Mouse (Mus musculus) intestine, embryonic 15.5 days (tissue): ENCODE results near the gene Itga1. TPM values are rescaled to one million over a fixed set of nuclear protein-coding genes. Genes with fewer than 3 reads are reported as not detected.

ENCODE experiments used
- ATAC-seq: fragments of 200-750 bp; cut with Nextera tagmentation; 2 replicates; pipeline ENCODE4 v1.8.0; 2017; ENCODE audit warnings: moderate TSS enrichment, moderate library complexity
- H3K27ac ChIP-seq: fragments of 300-500 bp; sonication (generic); 2 replicates; pipeline ENCODE4 v1.5.1; 2015; ENCODE audit warnings: mild to moderate bottlenecking, inconsistent platforms
- H3K27me3 ChIP-seq: fragments of 300-500 bp; sonication (generic); replicated peaks from 2 replicates; pipeline ENCODE4 v1.6.1; 2015; ENCODE audit warnings: inconsistent platforms
- H3K36me3 ChIP-seq: fragments of 300-500 bp; sonication (generic); 2 replicates; pipeline ENCODE4 v1.6.1; 2015; ENCODE audit warnings: inconsistent platforms
- H3K4me1 ChIP-seq: fragments of 300-500 bp; sonication (generic); replicated peaks from 2 replicates; pipeline ENCODE4 v1.6.1; 2015; ENCODE audit warnings: inconsistent platforms
- H3K4me2 ChIP-seq: fragments of 300-500 bp; sonication (generic); replicated peaks from 2 replicates; pipeline ENCODE4 v1.6.1; 2015; ENCODE audit warnings: mild to moderate bottlenecking, inconsistent platforms
- H3K4me3 ChIP-seq: fragments of 300-500 bp; sonication (generic); replicated peaks from 2 replicates; pipeline ENCODE4 v1.5.1; 2015; ENCODE audit warnings: inconsistent platforms
- H3K9ac ChIP-seq: fragments of 300-500 bp; sonication (generic); 2 replicates; pipeline ENCODE4 v1.6.1; 2015; ENCODE audit warnings: inconsistent platforms
- H3K9me3 ChIP-seq: fragments of 300-500 bp; sonication (generic); 2 replicates; pipeline ENCODE4 v1.6.1; 2016; ENCODE audit warnings: inconsistent platforms
- WGBS: fragments of 180-500 bp; shearing (Covaris S2); methylation state at CpG from one replicate; pipeline ENCODE4 v1.1.7; 2015; 5-methylcytosine and 5-hydroxymethylcytosine counted together
- polyA plus RNA-seq: library from polyadenylated mRNA; unstranded; fragments of >200 nt; fragmentation: Nextera tagmentation; extraction: Ambion mirVana; gene quantifications from 2 replicates; pipeline ENCODE4 v1.2.1, GENCODE M21; 2015

The Itga1 gene
- polyA plus RNA-seq, 1 experiment from 2014 or later, result 18.0 TPM

- ATAC-seq, result no peak
- Histone ChIP-seq H3K27ac (no peak overlapping the region), H3K4me3 (no peak overlapping the region), H3K4me2 (no peak overlapping the region), H3K9ac (no peak overlapping the region), H3K9me3 (no peaks in the 10 kb centered on the region), H3K27me3 (no peaks in the 10 kb centered on the region), H3K4me1 (peaks cover 6% of the 10 kb centered on the region; the same call in 1 of the 2 replicates), H3K36me3 (no peaks in the 10 kb centered on the region)
- 71% methylated on average over 2 of the region's 2 CpGs for WGBS
Measured at GRCm38 (mm10) chr13:115095392-115095791, 6.4 kb downstream of the Itga1 start.

- ATAC-seq, result no peak
- Histone ChIP-seq H3K4me2 (peak overlapping the region; percentile 94; the same call in 1 of the 2 replicates), H3K4me1 (peaks cover 16% of the 10 kb centered on the region), H3K36me3 (peaks cover 6% of the 10 kb centered on the region; the same call in 1 of the 2 replicates), H3K4me3 (no peak overlapping the region), H3K9me3 (no peaks in the 10 kb centered on the region), H3K27ac (peak overlapping the region; percentile 83; the same call in 1 of the 2 replicates), H3K27me3 (no peaks in the 10 kb centered on the region), H3K9ac (no peak overlapping the region)
- WGBS, result 73% methylated on average over 3 of the region's 3 CpGs
Measured at GRCm38 (mm10) chr13:115091511-115091910, 10.3 kb downstream of the Itga1 start.

DNA sequence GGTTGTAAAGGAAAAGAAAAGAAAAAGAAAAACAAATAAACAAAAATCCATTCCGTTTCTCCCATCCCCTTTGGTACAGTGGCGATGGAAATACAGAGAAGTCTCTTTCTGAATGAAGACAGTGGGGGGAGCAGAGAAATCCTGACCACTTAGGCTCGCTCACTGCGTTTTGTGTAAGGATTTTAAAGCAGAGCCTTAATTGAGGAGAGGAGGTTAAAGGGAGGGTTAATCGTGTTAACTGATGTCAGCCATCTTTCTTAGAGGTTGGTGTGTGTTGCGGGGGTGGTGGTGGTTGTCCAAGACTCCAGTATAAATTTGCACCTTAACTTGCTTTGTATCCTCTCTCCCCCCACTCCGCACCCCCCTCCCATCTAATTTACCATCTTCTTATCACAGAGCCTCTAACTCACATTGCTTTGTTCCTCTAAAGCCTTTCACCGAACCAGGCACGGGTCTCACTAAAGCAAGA, 10.8 kb downstream of the Itga1 start:
- Histone ChIP-seq H3K36me3 (peaks cover 6% of the 10 kb centered on the region; the same call in 1 of the 2 replicates), H3K4me3 (peak overlapping the region; percentile 58), H3K27me3 (no peaks in the 10 kb centered on the region), H3K4me1 (peaks cover 14% of the 10 kb centered on the region), H3K4me2 (peak overlapping the region; percentile 94), H3K27ac (peak overlapping the region; percentile 83), H3K9me3 (no peaks in the 10 kb centered on the region), H3K9ac (no peak overlapping the region)
- ATAC-seq, result no peak
- WGBS, result 41% methylated on average over 9 of the region's 9 CpGs

GRCm38 (mm10) chr13:115090069-115090976, 11.4 kb downstream of the Itga1 start, which contains the start of gene Pelo:
TSS of gene Pelo (minus strand) at chr13:115090186.
- peak within 1 kb of the TSS; percentile 83 for H3K27ac ChIP-seq
- under 1% methylated on average over 60 of the region's 60 CpGs for WGBS
- no peaks in the 10 kb centered on the region for H3K9me3 ChIP-seq
- peak within 1 kb of the TSS; percentile 58 for H3K4me3 ChIP-seq
- ATAC-seq, result peak; percentile 98
- peaks cover 14% of the 10 kb centered on the region for H3K4me1 ChIP-seq
- H3K27me3 ChIP-seq, result no peaks in the 10 kb centered on the region
- peaks cover 6% of the 10 kb centered on the region; the same call in 1 of the 2 replicates for H3K36me3 ChIP-seq
- H3K9ac ChIP-seq, result peak within 1 kb of the TSS; percentile 68
- H3K4me2 ChIP-seq, result peak within 1 kb of the TSS; percentile 94

GRCm38 (mm10) chr13:115089395-115090025, 12.3 kb downstream of the Itga1 start:
- no peaks in the 10 kb centered on the region for H3K27me3 ChIP-seq
- peak; percentile 69 for ATAC-seq
- H3K27ac ChIP-seq, result peak overlapping the region; percentile 83
- no peaks in the 10 kb centered on the region for H3K9me3 ChIP-seq
- H3K4me2 ChIP-seq, result peak overlapping the region; percentile 94
- peaks cover 14% of the 10 kb centered on the region for H3K4me1 ChIP-seq
- peak overlapping the region; percentile 68 for H3K9ac ChIP-seq
- WGBS, result 7% methylated on average over 35 of the region's 35 CpGs
- peaks cover 6% of the 10 kb centered on the region; the same call in 1 of the 2 replicates for H3K36me3 ChIP-seq
- peak overlapping the region; percentile 58 for H3K4me3 ChIP-seq

DNA sequence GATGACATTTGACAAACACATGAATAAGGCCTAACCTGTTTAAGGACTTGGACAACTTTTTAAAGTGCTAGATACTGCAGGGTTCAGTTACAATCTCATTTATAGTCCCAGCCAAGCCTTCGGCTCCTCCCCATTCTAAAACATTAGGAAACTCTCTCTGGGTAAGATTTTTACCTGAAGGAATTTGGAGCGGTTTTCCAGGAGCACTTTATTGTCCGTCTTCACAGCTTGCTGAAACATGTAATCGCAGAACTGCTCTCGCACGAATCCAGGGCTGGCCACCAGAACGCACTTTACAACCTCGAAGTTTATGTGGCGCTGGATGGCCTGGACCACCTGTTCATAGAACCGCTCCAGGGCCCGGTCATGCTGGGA, 12.8 kb downstream of the Itga1 start:
- no peak for ATAC-seq
- H3K27ac ChIP-seq, result no peak overlapping the region
- no peaks in the 10 kb centered on the region for H3K9me3 ChIP-seq
- peaks cover 14% of the 10 kb centered on the region for H3K4me1 ChIP-seq
- H3K9ac ChIP-seq, result peak overlapping the region; percentile 68
- H3K4me2 ChIP-seq, result peak overlapping the region; percentile 94
- H3K36me3 ChIP-seq, result peaks cover 6% of the 10 kb centered on the region; the same call in 1 of the 2 replicates
- 47% methylated on average over 11 of the region's 11 CpGs for WGBS
- no peaks in the 10 kb centered on the region for H3K27me3 ChIP-seq
- H3K4me3 ChIP-seq, result peak overlapping the region; percentile 58

DNA sequence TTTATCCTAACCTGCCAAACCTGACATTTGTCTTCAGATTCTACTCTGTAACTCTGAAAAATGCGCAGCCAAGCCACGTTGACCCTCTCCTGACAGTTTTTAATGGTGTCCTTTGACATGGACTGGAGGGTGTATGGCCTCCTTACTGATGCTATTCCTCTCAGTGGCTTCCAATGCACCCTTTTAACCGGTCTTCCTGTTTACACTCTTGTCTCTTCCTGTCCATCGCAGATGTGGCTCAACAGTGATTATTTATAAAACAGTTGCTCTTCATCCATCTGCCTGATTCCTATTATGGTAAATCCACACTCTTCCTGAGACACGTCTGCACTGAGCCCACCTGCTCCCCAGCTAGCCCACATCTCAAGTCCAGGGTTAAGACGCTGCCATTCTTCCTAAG, 15.8 kb downstream of the Itga1 start:
- H3K36me3 ChIP-seq, result peaks cover 6% of the 10 kb centered on the region; the same call in 1 of the 2 replicates
- no peaks in the 10 kb centered on the region for H3K9me3 ChIP-seq
- no peaks in the 10 kb centered on the region for H3K27me3 ChIP-seq
- H3K4me3 ChIP-seq, result no peak overlapping the region
- peaks cover 11% of the 10 kb centered on the region for H3K4me1 ChIP-seq
- H3K4me2 ChIP-seq, result no peak overlapping the region
- H3K27ac ChIP-seq, result no peak overlapping the region
- 70% methylated on average over 6 of the region's 6 CpGs for WGBS
- ATAC-seq, result no peak
- no peak overlapping the region for H3K9ac ChIP-seq

DNA sequence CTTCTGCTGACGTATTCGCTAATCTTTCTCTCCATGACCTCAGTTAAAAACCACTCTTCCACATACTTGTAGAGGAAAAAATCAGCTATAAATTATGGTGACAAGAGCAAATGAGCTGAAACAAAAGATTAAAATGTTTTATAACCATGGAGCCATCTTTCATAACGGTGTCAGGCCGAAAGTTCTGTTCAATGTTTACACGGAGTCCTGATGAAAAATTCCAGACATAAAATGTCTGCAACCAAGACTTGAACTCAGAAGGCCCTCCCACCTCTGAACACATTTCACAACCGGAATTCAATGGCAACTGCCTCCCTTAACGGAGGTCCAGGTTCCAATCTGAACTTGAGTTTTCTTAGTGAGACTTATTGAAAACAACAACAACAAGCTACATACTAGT, 19.4 kb downstream of the Itga1 start:
- no peak for ATAC-seq
- 51% methylated on average over 7 of the region's 7 CpGs for WGBS
- Histone ChIP-seq H3K4me1 (no peaks in the 10 kb centered on the region), H3K4me3 (no peak overlapping the region), H3K4me2 (no peak overlapping the region), H3K36me3 (no peaks in the 10 kb centered on the region), H3K27me3 (no peaks in the 10 kb centered on the region), H3K27ac (no peak overlapping the region), H3K9me3 (no peaks in the 10 kb centered on the region), H3K9ac (no peak overlapping the region)

- Histone ChIP-seq H3K4me3 (no peak overlapping the region), H3K27me3 (no peaks in the 10 kb centered on the region), H3K4me1 (no peaks in the 10 kb centered on the region), H3K36me3 (no peaks in the 10 kb centered on the region), H3K9me3 (no peaks in the 10 kb centered on the region), H3K4me2 (no peak overlapping the region), H3K9ac (no peak overlapping the region), H3K27ac (no peak overlapping the region)
- 85% methylated on average over 3 of the region's 3 CpGs for WGBS
- no peak for ATAC-seq
Measured at GRCm38 (mm10) chr13:115079996-115080585, 21.7 kb downstream of the Itga1 start.

- WGBS, result 80% methylated on average over 6 of the region's 6 CpGs
- Histone ChIP-seq H3K27ac (no peak overlapping the region), H3K4me2 (no peak overlapping the region), H3K36me3 (no peaks in the 10 kb centered on the region), H3K9ac (no peak overlapping the region), H3K27me3 (no peaks in the 10 kb centered on the region), H3K4me1 (no peaks in the 10 kb centered on the region), H3K9me3 (no peaks in the 10 kb centered on the region), H3K4me3 (no peak overlapping the region)
- ATAC-seq, result no peak
Measured at GRCm38 (mm10) chr13:115078997-115079685, 22.6 kb downstream of the Itga1 start.

DNA sequence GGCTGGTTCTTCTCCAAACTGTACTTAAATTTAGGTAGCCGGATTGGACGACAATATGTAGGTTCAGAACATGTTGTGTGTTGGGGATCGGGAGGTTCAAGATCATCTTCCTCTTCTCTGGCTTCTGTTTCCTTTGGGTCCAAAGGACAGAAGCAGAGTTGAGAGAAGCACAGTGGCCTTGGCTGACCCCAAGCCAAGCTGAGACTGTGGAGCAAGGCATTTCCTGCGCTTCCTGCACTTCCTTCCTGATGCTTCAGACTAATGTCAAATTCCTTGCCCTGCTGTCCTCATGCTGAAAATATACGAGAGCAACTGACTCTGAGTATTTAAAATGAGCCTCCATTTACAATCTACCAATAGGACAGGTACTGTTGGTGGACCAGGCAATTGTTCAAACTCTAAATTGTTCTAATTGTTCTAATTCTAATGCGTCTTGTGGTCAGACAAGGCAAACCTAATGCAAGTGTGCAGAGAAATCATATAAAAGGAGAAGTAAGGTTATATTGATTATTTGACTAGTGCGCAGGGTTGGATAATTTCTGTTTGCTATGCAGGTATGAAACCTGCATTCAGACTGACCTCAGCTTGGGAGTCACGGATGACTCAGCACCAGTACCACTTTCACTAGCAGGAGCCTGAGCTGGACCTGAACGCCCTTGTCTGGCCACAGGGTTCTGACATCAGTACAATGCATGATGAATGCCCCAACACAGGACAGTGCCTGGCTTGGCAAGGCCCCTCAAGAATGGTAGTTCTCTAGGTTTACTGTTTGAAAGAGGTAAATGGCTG, 24.2 kb downstream of the Itga1 start:
- Histone ChIP-seq H3K9me3 (no peaks in the 10 kb centered on the region), H3K27ac (no peak overlapping the region), H3K27me3 (no peaks in the 10 kb centered on the region), H3K4me1 (no peaks in the 10 kb centered on the region), H3K36me3 (no peaks in the 10 kb centered on the region), H3K4me2 (no peak overlapping the region), H3K4me3 (no peak overlapping the region), H3K9ac (no peak overlapping the region)
- ATAC-seq, result no peak
- 79% methylated on average over 9 of the region's 9 CpGs for WGBS
